Mouse (Mus musculus): Measurements from ENCODE around the gene Wbp11. TPM values are rescaled to one million over a fixed set of nuclear protein-coding genes. Genes with fewer than 3 reads are reported as not detected.
A peak's percentile ranks its signal among the peaks of the same experiment; 100 is the strongest.

The Wbp11 gene
- polyA plus RNA-seq, 1 experiment: 164 TPM

- Histone ChIP-seq H3K36me3 (ENCODE audit: control insufficient read depth, insufficient read depth, low read length, poor library complexity, severe bottlenecking) (no peaks in the 10 kb centered on the region), H3K9ac (ENCODE audit: low read depth, poor library complexity, severe bottlenecking) (peak overlapping the region; percentile 69; the same call in 1 of the 2 replicates), H3K27ac (ENCODE audit: insufficient read depth, low read length) (no peak overlapping the region), H3K4me3 (ENCODE audit: low read depth, low read length) (peak overlapping the region; percentile 48; the same call in 1 of the 2 replicates), H3K9me3 (replicated peaks; ENCODE audit: control insufficient read depth, insufficient read depth, low read length, poor library complexity, severe bottlenecking) (no peaks in the 10 kb centered on the region), H3K27me3 (ENCODE audit: control insufficient read depth, insufficient read depth, low read length, poor library complexity, severe bottlenecking) (no peaks in the 10 kb centered on the region; the same call in 1 of the 2 replicates), H3K4me1 (ENCODE audit: control insufficient read depth, insufficient read depth, low read length) (peaks cover 3% of the 10 kb centered on the region)
- no peak for TF ChIP-seq CTCF (IDR thresholded peaks at IDR 0.05; ENCODE audit: low read depth, low read length)
- no peak for TF ChIP-seq POLR2A (IDR thresholded peaks at IDR 0.05; ENCODE audit: insufficient read depth, low read length)
- TF ChIP-seq EP300 (IDR thresholded peaks at IDR 0.05; ENCODE audit: insufficient read depth, low read depth, low read length): no peak
Observed at GRCm38 (mm10) chr6:136792884-136793758, 34.9 kb downstream of the Wbp11 start.

- peaks cover 2% of the 10 kb centered on the region for H3K4me1 ChIP-seq (ENCODE audit: control insufficient read depth, insufficient read depth, low read length)
- no peaks in the 10 kb centered on the region; the same call in 1 of the 2 replicates for H3K27me3 ChIP-seq (ENCODE audit: control insufficient read depth, insufficient read depth, low read length, poor library complexity, severe bottlenecking)
- no peaks in the 10 kb centered on the region for H3K36me3 ChIP-seq (ENCODE audit: control insufficient read depth, insufficient read depth, low read length, poor library complexity, severe bottlenecking)
- TF ChIP-seq CTCF (IDR thresholded peaks at IDR 0.05; ENCODE audit: low read depth, low read length) (no peak), POLR2A (IDR thresholded peaks at IDR 0.05; ENCODE audit: insufficient read depth, low read length) (no peak), EP300 (IDR thresholded peaks at IDR 0.05; ENCODE audit: insufficient read depth, low read depth, low read length) (no peak)
- H3K9me3 ChIP-seq (replicated peaks; ENCODE audit: control insufficient read depth, insufficient read depth, low read length, poor library complexity, severe bottlenecking): no peaks in the 10 kb centered on the region
- H3K27ac ChIP-seq (ENCODE audit: insufficient read depth, low read length): no peak overlapping the region
- no peak overlapping the region for H3K9ac ChIP-seq (ENCODE audit: low read depth, poor library complexity, severe bottlenecking)
- no peak overlapping the region for H3K4me3 ChIP-seq (ENCODE audit: low read depth, low read length)
Observed at GRCm38 (mm10) chr6:136789391-136789971, 38.6 kb downstream of the Wbp11 start.

- Histone ChIP-seq H3K36me3 (ENCODE audit: control insufficient read depth, insufficient read depth, low read length, poor library complexity, severe bottlenecking) (no peaks in the 10 kb centered on the region), H3K4me3 (ENCODE audit: low read depth, low read length) (no peak overlapping the region), H3K27ac (ENCODE audit: insufficient read depth, low read length) (no peak overlapping the region), H3K4me1 (ENCODE audit: control insufficient read depth, insufficient read depth, low read length) (no peaks in the 10 kb centered on the region), H3K9ac (ENCODE audit: low read depth, poor library complexity, severe bottlenecking) (no peak overlapping the region), H3K9me3 (replicated peaks; ENCODE audit: control insufficient read depth, insufficient read depth, low read length, poor library complexity, severe bottlenecking) (no peaks in the 10 kb centered on the region), H3K27me3 (ENCODE audit: control insufficient read depth, insufficient read depth, low read length, poor library complexity, severe bottlenecking) (no peaks in the 10 kb centered on the region)
- TF ChIP-seq POLR2A (IDR thresholded peaks at IDR 0.05; ENCODE audit: insufficient read depth, low read length) (no peak), CTCF (IDR thresholded peaks at IDR 0.05; ENCODE audit: low read depth, low read length) (no peak), EP300 (IDR thresholded peaks at IDR 0.05; ENCODE audit: insufficient read depth, low read depth, low read length) (no peak)
Observed at GRCm38 (mm10) chr6:136782761-136783160, 45.3 kb downstream of the Wbp11 start.

- Histone ChIP-seq H3K27ac (ENCODE audit: insufficient read depth, low read length) (no peak overlapping the region), H3K36me3 (ENCODE audit: control insufficient read depth, insufficient read depth, low read length, poor library complexity, severe bottlenecking) (no peaks in the 10 kb centered on the region), H3K4me1 (ENCODE audit: control insufficient read depth, insufficient read depth, low read length) (no peaks in the 10 kb centered on the region), H3K9ac (ENCODE audit: low read depth, poor library complexity, severe bottlenecking) (no peak overlapping the region), H3K4me3 (ENCODE audit: low read depth, low read length) (no peak overlapping the region), H3K9me3 (replicated peaks; ENCODE audit: control insufficient read depth, insufficient read depth, low read length, poor library complexity, severe bottlenecking) (no peaks in the 10 kb centered on the region), H3K27me3 (ENCODE audit: control insufficient read depth, insufficient read depth, low read length, poor library complexity, severe bottlenecking) (no peaks in the 10 kb centered on the region)
- TF ChIP-seq POLR2A (IDR thresholded peaks at IDR 0.05; ENCODE audit: insufficient read depth, low read length): no peak
- no peak for TF ChIP-seq CTCF (IDR thresholded peaks at IDR 0.05; ENCODE audit: low read depth, low read length)
- TF ChIP-seq EP300 (IDR thresholded peaks at IDR 0.05; ENCODE audit: insufficient read depth, low read depth, low read length): no peak
Observed at GRCm38 (mm10) chr6:136782146-136782545, 45.9 kb downstream of the Wbp11 start.

GRCm38 (mm10) chr6:136781377-136781986 lies 46.6 kb downstream of the Wbp11 start, which contains the start of gene Gucy2c:
Gene Gucy2c (minus strand): TSS chr6:136781765.
- Histone ChIP-seq H3K9ac (ENCODE audit: low read depth, poor library complexity, severe bottlenecking) (no peak within 1 kb of the TSS), H3K9me3 (replicated peaks; ENCODE audit: control insufficient read depth, insufficient read depth, low read length, poor library complexity, severe bottlenecking) (no peaks in the 10 kb centered on the region), H3K4me3 (ENCODE audit: low read depth, low read length) (no peak within 1 kb of the TSS), H3K4me1 (ENCODE audit: control insufficient read depth, insufficient read depth, low read length) (no peaks in the 10 kb centered on the region), H3K36me3 (ENCODE audit: control insufficient read depth, insufficient read depth, low read length, poor library complexity, severe bottlenecking) (no peaks in the 10 kb centered on the region), H3K27me3 (ENCODE audit: control insufficient read depth, insufficient read depth, low read length, poor library complexity, severe bottlenecking) (no peaks in the 10 kb centered on the region), H3K27ac (ENCODE audit: insufficient read depth, low read length) (no peak within 1 kb of the TSS)
- no peak for TF ChIP-seq EP300 (IDR thresholded peaks at IDR 0.05; ENCODE audit: insufficient read depth, low read depth, low read length)
- TF ChIP-seq CTCF (IDR thresholded peaks at IDR 0.05; ENCODE audit: low read depth, low read length): no peak
- TF ChIP-seq POLR2A (IDR thresholded peaks at IDR 0.05; ENCODE audit: insufficient read depth, low read length): no peak
